Mouse (Mus musculus) CH12.LX (cell line): Measurements from ENCODE around the gene Fau. TPM values are rescaled to one million over a fixed set of nuclear protein-coding genes. Genes with fewer than 3 reads are reported as not detected.

Experiments used
- DNase-seq: peaks from one replicate; pipeline ENCODE4 v3.0.0-alpha.2; 2013; ENCODE audit errors: extremely low read depth
- H3K27ac ChIP-seq: 2 replicates; pipeline ENCODE4 v1.5.1; 2012; ENCODE audit warnings: low read depth, mild to moderate bottlenecking, control low read depth, moderate library complexity; ENCODE audit not compliant: insufficient read depth
- H3K27me3 ChIP-seq: replicated peaks from 2 replicates; pipeline ENCODE3; 2012; ENCODE audit warnings: inconsistent platforms
- H3K36me3 ChIP-seq, 2 experiments: replicated peaks in 1 of 2; 2 replicates each; pipeline versions ENCODE3 to v1.6.1; 2012; ENCODE audit warnings: inconsistent platforms in 1 of 2, low read length in 1 of 2, mild to moderate bottlenecking in 1 of 2, mixed read lengths in 1 of 2, moderate library complexity in 1 of 2; ENCODE audit not compliant: control insufficient read depth in 1 of 2, insufficient read depth in 1 of 2
- H3K4me1 ChIP-seq, 2 experiments: 2 replicates each; pipeline ENCODE4 v1.6.1; 2012; ENCODE audit warnings: inconsistent platforms in 1 of 2, moderate library complexity in 1 of 2; ENCODE audit not compliant: insufficient read depth in 2 of 2, control insufficient read depth in 1 of 2
- H3K4me2 ChIP-seq: 2 replicates; pipeline ENCODE4 v1.6.1; 2012; ENCODE audit warnings: low read depth, mild to moderate bottlenecking, control low read depth; ENCODE audit not compliant: poor library complexity, insufficient read depth, severe bottlenecking
- H3K4me3 ChIP-seq, 3 experiments: fragments of 150-350 bp in 1 of 3; sonication (generic) in 1 of 3; replicated peaks in 1 of 3; 2 replicates each; pipeline versions ENCODE3 to v1.5.1; 2011 to 2012; ENCODE audit warnings: low read depth in 2 of 3, low read length in 2 of 3, mild to moderate bottlenecking in 2 of 3, moderate library complexity in 2 of 3, control low read depth in 1 of 3, improper control_type of control experiment in 1 of 3, inconsistent platforms in 1 of 3, mixed read lengths in 1 of 3; ENCODE audit not compliant: poor library complexity in 1 of 3
- H3K79me2 ChIP-seq: replicated peaks from 2 replicates; pipeline ENCODE4 v1.6.1; 2012; ENCODE audit warnings: mild to moderate bottlenecking, moderate library complexity; ENCODE audit not compliant: control insufficient read depth, poor library complexity, insufficient read depth, severe bottlenecking; ENCODE audit errors: extremely low read depth
- H3K9ac ChIP-seq: 2 replicates; pipeline ENCODE4 v1.6.1; 2012; ENCODE audit warnings: low read depth, mild to moderate bottlenecking, control low read depth, moderate library complexity; ENCODE audit not compliant: insufficient read depth
- H3K9me3 ChIP-seq: replicated peaks from 2 replicates; pipeline ENCODE3; 2012; ENCODE audit warnings: low read length, inconsistent platforms, mixed read lengths
- BHLHE40 ChIP-seq: IDR thresholded peaks from 2 replicates; pipeline ENCODE4 v1.6.1; 2011; ENCODE audit warnings: mild to moderate bottlenecking, low read depth, low read length, improper control_type of control experiment
- CHD2 ChIP-seq: IDR thresholded peaks from 2 replicates; pipeline ENCODE4 v1.6.1; 2011; ENCODE audit warnings: low read length, improper control_type of control experiment
- CTCF ChIP-seq, 2 experiments: IDR thresholded peaks in 1 of 2; conservative IDR thresholded peaks in 1 of 2; 2 replicates each; pipeline ENCODE4 v1.5.1; 2011 to 2012; ENCODE audit warnings: low read depth in 2 of 2, low read length in 2 of 2, improper control_type of control experiment in 1 of 2, inconsistent platforms in 1 of 2, mild to moderate bottlenecking in 1 of 2, moderate library complexity in 1 of 2
- E2F4 ChIP-seq: IDR thresholded peaks from 2 replicates; pipeline ENCODE4 v1.6.1; 2011; ENCODE audit warnings: low read depth, low read length, improper control_type of control experiment; ENCODE audit not compliant: insufficient replicate concordance
- ELF1 ChIP-seq: IDR thresholded peaks from 2 replicates; pipeline ENCODE4 v1.6.1; 2014; ENCODE audit warnings: low read depth, mild to moderate bottlenecking, inconsistent platforms, low read length, improper control_type of control experiment
- EP300 ChIP-seq: IDR thresholded peaks from 2 replicates; pipeline ENCODE4 v1.6.1; 2011; ENCODE audit warnings: low read length, improper control_type of control experiment
- ETS1 ChIP-seq: conservative IDR thresholded peaks from 2 replicates; pipeline ENCODE4 v1.6.1; 2012; ENCODE audit warnings: low read depth, mild to moderate bottlenecking, inconsistent platforms, low read length, improper control_type of control experiment, moderate library complexity
- GABPA ChIP-seq: IDR thresholded peaks from 2 replicates; pipeline ENCODE4 v1.6.1; 2012; ENCODE audit warnings: low read depth, low read length, improper control_type of control experiment, inconsistent platforms; ENCODE audit not compliant: insufficient replicate concordance
- HCFC1 ChIP-seq: IDR thresholded peaks from 2 replicates; pipeline ENCODE4 v1.6.1; 2012; ENCODE audit warnings: low read depth, mild to moderate bottlenecking, inconsistent platforms, low read length, improper control_type of control experiment
- IRF4 ChIP-seq: IDR thresholded peaks from 2 replicates; pipeline ENCODE4 v1.6.1; 2014; ENCODE audit warnings: low read depth, mild to moderate bottlenecking, inconsistent platforms, low read length, improper control_type of control experiment
- JUN ChIP-seq: IDR thresholded peaks from 2 replicates; pipeline ENCODE4 v1.6.1; 2011; ENCODE audit warnings: low read depth, mild to moderate bottlenecking, low read length, improper control_type of control experiment, moderate library complexity; ENCODE audit not compliant: insufficient read depth
- JUND ChIP-seq: conservative IDR thresholded peaks from 2 replicates; pipeline ENCODE4 v1.6.1; 2011; ENCODE audit warnings: low read depth, low read length, improper control_type of control experiment
- KAT2A ChIP-seq: IDR thresholded peaks from 2 replicates; pipeline ENCODE4 v1.6.1; 2012; ENCODE audit warnings: low read length, improper control_type of control experiment, inconsistent platforms; ENCODE audit not compliant: insufficient replicate concordance
- MAFK ChIP-seq: IDR thresholded peaks from 2 replicates; pipeline ENCODE4 v1.6.1; 2011; ENCODE audit warnings: low read length, improper control_type of control experiment; ENCODE audit not compliant: insufficient replicate concordance
- MAX ChIP-seq: IDR thresholded peaks from 2 replicates; pipeline ENCODE4 v1.6.1; 2011; ENCODE audit warnings: low read length, improper control_type of control experiment
- MAZ ChIP-seq: IDR thresholded peaks from 2 replicates; pipeline ENCODE4 v1.6.1; 2012; ENCODE audit warnings: low read depth, mild to moderate bottlenecking, inconsistent platforms, low read length, improper control_type of control experiment, moderate library complexity
- MEF2A ChIP-seq: IDR thresholded peaks from 2 replicates; pipeline ENCODE4 v1.6.1; 2014; ENCODE audit warnings: low read depth, mild to moderate bottlenecking, inconsistent platforms, low read length, improper control_type of control experiment, borderline replicate concordance
- MXI1 ChIP-seq: IDR thresholded peaks from 2 replicates; pipeline ENCODE4 v1.6.1; 2011; ENCODE audit warnings: mild to moderate bottlenecking, low read depth, low read length, improper control_type of control experiment
- MYC ChIP-seq: IDR thresholded peaks from 2 replicates; pipeline ENCODE4 v1.6.1; 2011; ENCODE audit warnings: low read depth, mild to moderate bottlenecking, improper control_type of control experiment, low read length
- NELFE ChIP-seq: IDR thresholded peaks from 2 replicates; pipeline ENCODE4 v1.6.1; 2011; ENCODE audit warnings: low read depth, low read length, improper control_type of control experiment
- NRF1 ChIP-seq: IDR thresholded peaks from 2 replicates; pipeline ENCODE4 v1.6.1; 2014; ENCODE audit warnings: low read depth, mild to moderate bottlenecking, inconsistent platforms, low read length, improper control_type of control experiment, moderate library complexity
- POLR2A ChIP-seq: IDR thresholded peaks from 2 replicates; pipeline ENCODE4 v1.6.1; 2011; ENCODE audit warnings: low read depth, mild to moderate bottlenecking, improper control_type of control experiment, low read length
- POLR2AphosphoS2 ChIP-seq: IDR thresholded peaks from 2 replicates; pipeline ENCODE4 v1.6.1; 2011; ENCODE audit warnings: low read depth, low read length, improper control_type of control experiment
- RAD21 ChIP-seq: IDR thresholded peaks from 2 replicates; pipeline ENCODE4 v1.6.1; 2011; ENCODE audit warnings: low read depth, mild to moderate bottlenecking, low read length, improper control_type of control experiment, moderate library complexity
- RCOR1 ChIP-seq: conservative IDR thresholded peaks from 2 replicates; pipeline ENCODE4 v1.6.1; 2012; ENCODE audit warnings: low read depth, mild to moderate bottlenecking, inconsistent platforms, low read length, improper control_type of control experiment
- SIN3A ChIP-seq: IDR thresholded peaks from 2 replicates; pipeline ENCODE4 v1.6.1; 2012; ENCODE audit warnings: low read length, improper control_type of control experiment, inconsistent platforms
- TBP ChIP-seq: conservative IDR thresholded peaks from 2 replicates; pipeline ENCODE4 v1.6.1; 2011; ENCODE audit warnings: low read depth, low read length, improper control_type of control experiment
- TCF12 ChIP-seq: IDR thresholded peaks from 2 replicates; pipeline ENCODE4 v1.6.1; 2014; ENCODE audit warnings: low read depth, mild to moderate bottlenecking, inconsistent platforms, low read length, improper control_type of control experiment
- USF1 ChIP-seq: IDR thresholded peaks from 2 replicates; pipeline ENCODE4 v1.6.1; 2014; ENCODE audit warnings: low read depth, mild to moderate bottlenecking, inconsistent platforms, low read length, improper control_type of control experiment
- ZC3H11A ChIP-seq: IDR thresholded peaks from 2 replicates; pipeline ENCODE4 v1.6.1; 2012; ENCODE audit warnings: low read depth, mild to moderate bottlenecking, inconsistent platforms, low read length, improper control_type of control experiment
- ZKSCAN1 ChIP-seq: IDR thresholded peaks from 2 replicates; pipeline ENCODE4 v1.6.1; 2012; ENCODE audit warnings: low read depth, inconsistent platforms, low read length, improper control_type of control experiment, borderline replicate concordance
- ZMIZ1 ChIP-seq: IDR thresholded peaks from 2 replicates; pipeline ENCODE4 v1.6.1; 2012; ENCODE audit warnings: low read depth, mild to moderate bottlenecking, inconsistent platforms, low read length, improper control_type of control experiment
- ZNF384 ChIP-seq: IDR thresholded peaks from 2 replicates; pipeline ENCODE4 v1.6.1; 2012; ENCODE audit warnings: low read depth, low read length, improper control_type of control experiment, inconsistent platforms
- dilution Hi-C: fragments of 300-500 bp; cut with MboI; formaldehyde crosslinking; loops from 2 replicates; pipeline ENCODE4 v1.14.3; 2020; ENCODE audit warnings: low sequenced_read_pairs; ENCODE audit not compliant: extremely low pct_unique_long_range_greater_than_20kb, extremely low pct_ligation_motif_present
- in situ Hi-C: fragments of 300-500 bp; cut with MboI; formaldehyde crosslinking; loops from 3 replicates; pipeline ENCODE4 v1.14.3; 2019; ENCODE audit warnings: low sequenced_read_pairs, low pct_ligation_motif_present, low pct_unique_long_range_greater_than_20kb, mixed read lengths
- polyA plus RNA-seq: library from polyadenylated mRNA; unstranded; fragments of >175 nt; gene quantifications from 2 replicates; pipeline ENCODE4 v1.2.1, GENCODE M21; 2012; ENCODE audit warnings: low read depth; ENCODE audit not compliant: insufficient read length
- total RNA-seq, 2 experiments: library from RNA; depleted of rRNA; stranded (reverse); fragments of 300-350 nt in 1 of 2; fragments of >200 nt in 1 of 2; gene quantifications; 2 replicates each; pipeline ENCODE4 v1.2.3; 2012 to 2014

Gene Fau
- total and polyA plus RNA-seq, 3 experiments: 1,239 to 2,522 (median 2,403) TPM

DNA sequence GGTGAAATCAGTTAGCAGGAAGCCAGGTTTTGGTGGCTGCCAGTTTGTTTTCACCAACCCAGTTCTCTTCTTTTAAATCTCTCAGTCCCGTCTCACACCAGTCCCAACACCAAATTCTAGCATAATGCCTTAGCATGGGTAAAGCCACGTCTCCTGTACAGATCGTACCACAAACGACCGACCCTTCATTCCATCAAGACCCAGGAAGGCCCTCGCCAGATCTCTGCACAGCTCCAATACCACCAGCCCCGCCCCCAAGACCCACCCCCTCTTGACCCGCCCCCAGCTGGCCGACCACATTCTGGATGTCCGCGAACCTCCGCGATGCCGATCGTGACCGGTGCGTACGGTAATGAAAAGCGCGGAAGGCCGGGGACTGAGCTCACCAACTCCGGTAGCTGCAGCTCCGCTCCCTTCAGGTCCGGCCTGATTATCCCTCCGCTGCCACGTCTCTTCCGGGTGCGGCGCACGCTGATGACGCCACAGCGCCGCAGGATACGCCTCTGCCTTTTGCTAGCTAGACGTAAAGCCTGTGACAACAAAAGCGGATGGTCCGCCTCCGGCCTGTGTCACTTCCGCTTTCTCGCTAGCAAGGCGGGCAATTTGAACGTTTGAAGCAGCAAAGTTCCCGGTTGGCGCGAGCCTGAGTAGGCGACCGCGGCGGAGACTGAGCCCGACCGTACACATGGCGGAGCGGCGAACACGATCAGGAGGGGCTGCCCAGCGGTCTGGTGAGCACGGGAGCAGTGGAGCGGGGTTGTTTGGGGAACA, 27.0 kb downstream of the Fau start, which contains the start of the genes Zfpl1 and Cdca5:
Zfpl1 (minus strand) TSS at position 479 of the 771 bp plus-strand sequence.
Cdca5 (plus strand) TSS at position 506 of the 771 bp plus-strand sequence.
- Histone ChIP-seq H3K4me3 (peak within 1 kb of the TSS; percentile 90 to 98 (median 98)), H3K27ac (peak within 1 kb of the TSS; percentile 66; the same call in 1 of the 2 replicates), H3K4me1 (peaks cover 4 to 35% of the 10 kb centered on the region in 2 experiments), H3K9ac (peak within 1 kb of the TSS; percentile 94), H3K79me2 (peaks cover 43% of the 10 kb centered on the region), H3K9me3 (no peaks in the 10 kb centered on the region), H3K36me3 (peaks cover 58 to 75% of the 10 kb centered on the region in 2 experiments), H3K4me2 (peak within 1 kb of the TSS; percentile 89), H3K27me3 (no peaks in the 10 kb centered on the region)
- peak; percentile 98 for DNase-seq
- peak; percentile 68; the same call in 1 of the 2 replicates for TF ChIP-seq CHD2
- TF ChIP-seq JUN: no peak
- TF ChIP-seq TBP: peak; percentile 64; the same call in 1 of the 2 replicates
- TF ChIP-seq JUND: no peak
- 0 out of 2 replicates have a peak, but pooled peaks have one; percentile 63 for TF ChIP-seq RCOR1
- TF ChIP-seq MAZ: peak; percentile 43; the same call in 1 of the 2 replicates
- TF ChIP-seq TCF12: peak; percentile 75
- TF ChIP-seq E2F4: peak; percentile 98
- 0 out of 2 replicates have a peak, but pooled peaks have one; percentile 5 for TF ChIP-seq BHLHE40
- no peak for TF ChIP-seq CTCF (conservative IDR thresholded peaks at IDR 0.05 in 1 of 2, IDR thresholded peaks at IDR 0.05 in 1 of 2; ENCODE audit: low read depth in 2 of 2, low read length in 2 of 2)
- peak; percentile 76 for TF ChIP-seq IRF4
- TF ChIP-seq NELFE: peak; percentile 84
- peak; percentile 100 for TF ChIP-seq SIN3A
- TF ChIP-seq ELF1: peak; percentile 100
- TF ChIP-seq ZNF384: peak; percentile 68
- peak; percentile 65; the same call in 1 of the 2 replicates for TF ChIP-seq NRF1
- no peak for TF ChIP-seq RAD21
- no peak for TF ChIP-seq USF1
- TF ChIP-seq POLR2A: peak; percentile 84
- TF ChIP-seq MAX: peak; percentile 79
- peak; percentile 78; the same call in 1 of the 2 replicates for TF ChIP-seq MEF2A
- peak; percentile 80; the same call in 1 of the 2 replicates for TF ChIP-seq MYC
- peak; percentile 94 for TF ChIP-seq MXI1
- TF ChIP-seq POLR2AphosphoS2: 0 out of 2 replicates have a peak, but pooled peaks have one; percentile 69
- peak; percentile 98 for TF ChIP-seq HCFC1
- TF ChIP-seq GABPA: peak; percentile 94
- TF ChIP-seq KAT2A: peak; percentile 94
- TF ChIP-seq ZMIZ1: 0 out of 2 replicates have a peak, but pooled peaks have one; percentile 47
- TF ChIP-seq ETS1: peak; percentile 61
- TF ChIP-seq MAFK: peak; percentile 30; the same call in 1 of the 2 replicates
- TF ChIP-seq EP300: no peak
- no peak for TF ChIP-seq ZC3H11A
- no peak for TF ChIP-seq ZKSCAN1
- in situ Hi-C loops (loop anchor here (5.0 kb wide), 1 partner anchor 38 kb away; no protein-coding TSS in a partner anchor), dilution Hi-C loops (no loop called here)
